Mouse (Mus musculus): ENCODE data around the gene Il6. TPM values are rescaled to one million over a fixed set of nuclear protein-coding genes. Genes with fewer than 3 reads are reported as not detected.
A peak's percentile ranks its signal among the peaks of the same experiment; 100 is the strongest.
"Not testable (repeated sequence)": the region's sequence is repeated elsewhere in the genome, so short reads cannot be mapped to it uniquely, and the experiment has no call there.

The Il6 gene
- polyA plus RNA-seq (2015; fragmentation: Nextera tagmentation; extraction: Ambion mirVana) = not detected in 2 replicates

GRCm38 (mm10) chr5:30012726-30013503 is at the start of gene Il6:
Gene Il6, plus strand, starts transcription at chr5:30013114.
- no peak within 1 kb of the TSS for H3K27ac ChIP-seq (replicated peaks)
- ATAC-seq (ENCODE audit: low FRiP score, low read depth) = 0 out of 2 replicates have a peak, but pooled peaks have one; percentile 68
- 55% methylated on average over 16 of the region's 16 CpGs for WGBS

GRCm38 (mm10) chr5:29963488-29963887 is 49.4 kb upstream of the Il6 start:
- H3K4me1 ChIP-seq (replicated peaks) = no peaks in the 10 kb centered on the region
- H3K4me2 ChIP-seq = no peak overlapping the region
- H3K9ac ChIP-seq = no peak overlapping the region
- H3K4me3 ChIP-seq = no peak overlapping the region
- no peaks in the 10 kb centered on the region for H3K27me3 ChIP-seq
- no peaks in the 10 kb centered on the region for H3K9me3 ChIP-seq
- no peaks in the 10 kb centered on the region for H3K36me3 ChIP-seq
- ATAC-seq (ENCODE audit: low FRiP score, low read depth) = no peak
- H3K27ac ChIP-seq (replicated peaks) = no peak overlapping the region
- WGBS = 89% methylated on average over 1 of the region's 1 CpGs

More at GRCm38 (mm10) chr5:30012726-30013503, at the start of gene Il6:
- Histone ChIP-seq H3K36me3 (no peaks in the 10 kb centered on the region), H3K4me3 (no peak within 1 kb of the TSS), H3K4me1 (replicated peaks) (no peaks in the 10 kb centered on the region), H3K27me3 (no peaks in the 10 kb centered on the region), H3K4me2 (peak within 1 kb of the TSS; percentile 35), H3K9me3 (no peaks in the 10 kb centered on the region), H3K9ac (no peak within 1 kb of the TSS)

GRCm38 (mm10) chr5:29970212-29970611 is 42.7 kb upstream of the Il6 start:
- no peaks in the 10 kb centered on the region for H3K9me3 ChIP-seq
- 89% methylated on average over 1 of the region's 1 CpGs for WGBS
- no peak overlapping the region for H3K4me2 ChIP-seq
- no peaks in the 10 kb centered on the region for H3K27me3 ChIP-seq
- no peak overlapping the region for H3K9ac ChIP-seq
- H3K4me3 ChIP-seq = no peak overlapping the region
- no peaks in the 10 kb centered on the region for H3K36me3 ChIP-seq
- no peak for ATAC-seq (ENCODE audit: low FRiP score, low read depth)
- H3K4me1 ChIP-seq (replicated peaks) = no peaks in the 10 kb centered on the region
- H3K27ac ChIP-seq (replicated peaks) = no peak overlapping the region

- H3K4me2 ChIP-seq = no peak overlapping the region
- H3K9ac ChIP-seq = no peak overlapping the region
- H3K4me3 ChIP-seq = no peak overlapping the region
- H3K27me3 ChIP-seq = no peaks in the 10 kb centered on the region
- ATAC-seq (ENCODE audit: low FRiP score, low read depth) = no peak
- H3K4me1 ChIP-seq (replicated peaks) = no peaks in the 10 kb centered on the region
- 88% methylated on average over 5 of the region's 5 CpGs for WGBS
- H3K27ac ChIP-seq (replicated peaks) = no peak overlapping the region
- H3K36me3 ChIP-seq = no peaks in the 10 kb centered on the region
- H3K9me3 ChIP-seq = no peaks in the 10 kb centered on the region
These were observed 40.1 kb upstream of the Il6 start for GRCm38 (mm10) chr5:29972796-29973195.

GRCm38 (mm10) chr5:29973533-29973932 is 39.4 kb upstream of the Il6 start:
- no peaks in the 10 kb centered on the region for H3K9me3 ChIP-seq
- H3K27ac ChIP-seq (replicated peaks) = no peak overlapping the region
- no peaks in the 10 kb centered on the region for H3K4me1 ChIP-seq (replicated peaks)
- 81% methylated on average over 1 of the region's 1 CpGs for WGBS
- ATAC-seq (ENCODE audit: low FRiP score, low read depth) = no peak
- no peaks in the 10 kb centered on the region for H3K27me3 ChIP-seq
- H3K4me2 ChIP-seq = no peak overlapping the region
- H3K9ac ChIP-seq = no peak overlapping the region
- no peak overlapping the region for H3K4me3 ChIP-seq
- H3K36me3 ChIP-seq = no peaks in the 10 kb centered on the region

GRCm38 (mm10) chr5:29974115-29974514 is 38.8 kb upstream of the Il6 start:
- H3K4me1 ChIP-seq (replicated peaks) = no peaks in the 10 kb centered on the region
- H3K9ac ChIP-seq = no peak overlapping the region
- H3K4me2 ChIP-seq = no peak overlapping the region
- H3K27ac ChIP-seq (replicated peaks) = no peak overlapping the region
- no peaks in the 10 kb centered on the region for H3K27me3 ChIP-seq
- H3K36me3 ChIP-seq = no peaks in the 10 kb centered on the region
- no peak for ATAC-seq (ENCODE audit: low FRiP score, low read depth)
- H3K9me3 ChIP-seq = no peaks in the 10 kb centered on the region
- H3K4me3 ChIP-seq = no peak overlapping the region

- H3K27ac ChIP-seq (replicated peaks) = no peak overlapping the region
- ATAC-seq (ENCODE audit: low FRiP score, low read depth) = no peak
- no peak overlapping the region for H3K4me2 ChIP-seq
- no peaks in the 10 kb centered on the region for H3K9me3 ChIP-seq
- no peak overlapping the region for H3K9ac ChIP-seq
- H3K4me1 ChIP-seq (replicated peaks) = no peaks in the 10 kb centered on the region
- WGBS = 95% methylated on average over 1 of the region's 1 CpGs
- no peak overlapping the region for H3K4me3 ChIP-seq
- H3K27me3 ChIP-seq = no peaks in the 10 kb centered on the region
- no peaks in the 10 kb centered on the region for H3K36me3 ChIP-seq
These were observed 19.3 kb upstream of the Il6 start for GRCm38 (mm10) chr5:29993583-29993982.

- H3K36me3 ChIP-seq = no peaks in the 10 kb centered on the region
- H3K4me2 ChIP-seq = no peak overlapping the region
- H3K9ac ChIP-seq = no peak overlapping the region
- H3K4me1 ChIP-seq (replicated peaks) = no peaks in the 10 kb centered on the region
- H3K4me3 ChIP-seq = no peak overlapping the region
- no peaks in the 10 kb centered on the region for H3K27me3 ChIP-seq
- WGBS = 88% methylated on average over 1 of the region's 1 CpGs
- H3K27ac ChIP-seq (replicated peaks) = no peak overlapping the region
- no peak for ATAC-seq (ENCODE audit: low FRiP score, low read depth)
- H3K9me3 ChIP-seq = no peaks in the 10 kb centered on the region
These were observed 18.6 kb upstream of the Il6 start for GRCm38 (mm10) chr5:29994344-29994743.

- H3K27me3 ChIP-seq = no peaks in the 10 kb centered on the region
- no peaks in the 10 kb centered on the region for H3K4me1 ChIP-seq (replicated peaks)
- 70% methylated on average over 1 of the region's 1 CpGs for WGBS
- no peak for ATAC-seq (ENCODE audit: low FRiP score, low read depth)
- H3K9me3 ChIP-seq = no peaks in the 10 kb centered on the region
- H3K27ac ChIP-seq (replicated peaks) = no peak overlapping the region
- H3K4me3 ChIP-seq = no peak overlapping the region
- no peak overlapping the region for H3K9ac ChIP-seq
- H3K36me3 ChIP-seq = no peaks in the 10 kb centered on the region
- H3K4me2 ChIP-seq = no peak overlapping the region
These were observed 15.6 kb upstream of the Il6 start for GRCm38 (mm10) chr5:29997351-29997750.

GRCm38 (mm10) chr5:30000921-30001320 is 12.0 kb upstream of the Il6 start:
- no peaks in the 10 kb centered on the region for H3K27me3 ChIP-seq
- H3K4me2 ChIP-seq = no peak overlapping the region
- H3K9me3 ChIP-seq = no peaks in the 10 kb centered on the region
- no peak overlapping the region for H3K9ac ChIP-seq
- no peaks in the 10 kb centered on the region for H3K4me1 ChIP-seq (replicated peaks)
- H3K27ac ChIP-seq (replicated peaks) = no peak overlapping the region
- 80% methylated on average over 3 of the region's 3 CpGs for whole genome bisulfite sequencing
- H3K4me3 ChIP-seq = no peak overlapping the region
- H3K36me3 ChIP-seq = no peaks in the 10 kb centered on the region
- no peak for ATAC-seq (ENCODE audit: low FRiP score, low read depth)

- Histone ChIP-seq H3K9me3 (no peaks in the 10 kb centered on the region), H3K4me1 (replicated peaks) (no peaks in the 10 kb centered on the region), H3K27me3 (no peaks in the 10 kb centered on the region), H3K36me3 (no peaks in the 10 kb centered on the region), H3K4me2 (no peak overlapping the region), H3K9ac (no peak overlapping the region), H3K27ac (replicated peaks) (no peak overlapping the region), H3K4me3 (no peak overlapping the region)
- 72% methylated on average over 2 of the region's 2 CpGs for WGBS
- ATAC-seq (ENCODE audit: low FRiP score, low read depth) = no peak
These were observed 1.7 kb downstream of the Il6 start for GRCm38 (mm10) chr5:30014580-30014979.

GRCm38 (mm10) chr5:30035862-30036261 is 22.9 kb downstream of the Il6 start:
- not testable (repeated sequence) for H3K36me3 ChIP-seq, H3K4me2 ChIP-seq

GRCm38 (mm10) chr5:30037111-30037510 is 24.2 kb downstream of the Il6 start:
- not testable (repeated sequence) for H3K27me3 ChIP-seq; H3K9me3 ChIP-seq; H3K4me3 ChIP-seq; H3K4me1 ChIP-seq (replicated peaks); H3K4me2 ChIP-seq; ATAC-seq (ENCODE audit: low FRiP score, low read depth); H3K27ac ChIP-seq (replicated peaks); H3K36me3 ChIP-seq; H3K9ac ChIP-seq
- 96% methylated on average over 2 of the region's 2 CpGs for WGBS

More at GRCm38 (mm10) chr5:30035862-30036261, 22.9 kb downstream of the Il6 start:
- not testable (repeated sequence) for H3K9ac ChIP-seq; H3K4me3 ChIP-seq; H3K27ac ChIP-seq (replicated peaks); H3K9me3 ChIP-seq; H3K4me1 ChIP-seq (replicated peaks); ATAC-seq (ENCODE audit: low FRiP score, low read depth); H3K27me3 ChIP-seq
- 89% methylated on average over 4 of the region's 4 CpGs for WGBS

Measured in hindbrain, embryonic 15.5 days (tissue).